Mouse (Mus musculus): ENCODE measurements around the gene Lims1. TPM values are rescaled to one million over a fixed set of nuclear protein-coding genes. Genes with fewer than 3 reads are reported as not detected.

Gene Lims1
- polyA plus RNA-seq, 1 experiment: 12.7 TPM

- Histone ChIP-seq H3K27ac (ENCODE audit: control insufficient read depth, insufficient read depth, low read depth, low read length) (no peak overlapping the region), H3K4me1 (ENCODE audit: control insufficient read depth, insufficient read depth, low read length) (no peaks in the 10 kb centered on the region), H3K36me3 (ENCODE audit: control insufficient read depth, insufficient read depth, low read length) (no peaks in the 10 kb centered on the region; the same call in 1 of the 2 replicates), H3K27me3 (ENCODE audit: control insufficient read depth, insufficient read depth, low read length) (no peaks in the 10 kb centered on the region), H3K4me3 (ENCODE audit: control insufficient read depth, low read depth, low read length) (no peak overlapping the region)
- TF ChIP-seq POLR2A (IDR thresholded peaks at IDR 0.05; ENCODE audit: control insufficient read depth, low read depth, low read length) (no peak), CTCF (IDR thresholded peaks at IDR 0.05; ENCODE audit: control insufficient read depth, insufficient read depth, insufficient replicate concordance, low read depth, low read length) (no peak)
Observed at GRCm38 (mm10) chr10:58404639-58405038, 81.4 kb downstream of the Lims1 start.

DNA sequence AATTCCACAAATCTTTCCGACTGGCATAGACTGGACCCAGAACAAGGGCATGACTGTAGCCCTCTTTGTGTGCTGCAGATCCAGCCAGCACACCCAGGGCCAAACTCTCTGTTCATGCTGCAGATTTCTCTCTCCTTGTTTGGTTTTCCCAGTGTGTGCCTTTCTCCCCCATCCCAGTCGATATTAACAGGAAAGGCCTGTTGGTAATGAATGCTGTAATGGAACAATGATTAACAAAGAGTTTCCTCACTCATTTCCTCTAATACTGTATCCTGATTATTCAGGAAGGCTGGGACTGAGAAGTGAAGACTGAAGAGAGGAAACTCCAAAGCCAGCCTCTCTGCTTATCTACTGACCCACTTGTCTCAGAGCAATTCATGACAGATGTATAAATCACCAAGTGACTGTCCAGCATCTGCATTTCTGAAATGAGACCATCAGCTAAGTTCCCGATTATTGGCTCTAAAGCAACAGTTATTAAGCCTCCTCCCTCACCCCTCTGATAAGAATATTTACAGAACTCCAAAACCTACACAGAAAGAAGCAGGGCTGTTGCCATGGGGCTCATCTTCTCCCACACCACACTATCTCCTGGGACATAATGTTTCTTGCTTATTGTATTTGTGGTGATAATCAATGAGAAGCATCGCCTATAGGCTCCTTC lies 82.2 kb downstream of the Lims1 start:
- H3K27ac ChIP-seq (ENCODE audit: control insufficient read depth, insufficient read depth, low read depth, low read length): no peak overlapping the region
- H3K4me3 ChIP-seq (ENCODE audit: control insufficient read depth, low read depth, low read length): no peak overlapping the region
- H3K4me1 ChIP-seq (ENCODE audit: control insufficient read depth, insufficient read depth, low read length): no peaks in the 10 kb centered on the region
- no peaks in the 10 kb centered on the region for H3K27me3 ChIP-seq (ENCODE audit: control insufficient read depth, insufficient read depth, low read length)
- no peak for TF ChIP-seq CTCF (IDR thresholded peaks at IDR 0.05; ENCODE audit: control insufficient read depth, insufficient read depth, insufficient replicate concordance, low read depth, low read length)
- H3K36me3 ChIP-seq (ENCODE audit: control insufficient read depth, insufficient read depth, low read length): no peaks in the 10 kb centered on the region; the same call in 1 of the 2 replicates

DNA sequence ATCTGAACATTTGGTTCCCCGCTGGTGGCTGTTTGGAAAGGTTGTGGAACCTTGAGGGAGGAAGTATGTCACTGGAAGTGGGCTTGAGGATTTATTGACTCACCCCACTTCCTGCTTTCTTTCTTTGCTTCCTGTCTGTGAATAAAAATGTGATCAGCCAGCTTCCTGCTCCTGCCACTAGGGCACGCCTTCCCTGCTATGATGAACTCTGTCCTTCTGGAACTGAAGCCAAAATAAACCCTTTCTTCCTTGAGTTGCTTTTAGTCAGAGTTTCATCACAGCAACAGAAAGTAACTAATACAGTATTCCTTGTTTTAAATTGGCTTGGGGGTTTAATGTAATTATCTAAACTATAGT lies 82.7 kb downstream of the Lims1 start:
- Histone ChIP-seq H3K27ac (ENCODE audit: control insufficient read depth, insufficient read depth, low read depth, low read length) (no peak overlapping the region), H3K36me3 (ENCODE audit: control insufficient read depth, insufficient read depth, low read length) (no peaks in the 10 kb centered on the region; the same call in 1 of the 2 replicates), H3K4me1 (ENCODE audit: control insufficient read depth, insufficient read depth, low read length) (no peaks in the 10 kb centered on the region), H3K4me3 (ENCODE audit: control insufficient read depth, low read depth, low read length) (no peak overlapping the region), H3K27me3 (ENCODE audit: control insufficient read depth, insufficient read depth, low read length) (no peaks in the 10 kb centered on the region)
- TF ChIP-seq CTCF (IDR thresholded peaks at IDR 0.05; ENCODE audit: control insufficient read depth, insufficient read depth, insufficient replicate concordance, low read depth, low read length): no peak
- no peak for TF ChIP-seq POLR2A (IDR thresholded peaks at IDR 0.05; ENCODE audit: control insufficient read depth, low read depth, low read length)

GRCm38 (mm10) chr10:58412331-58412730 lies 89.1 kb downstream of the Lims1 start:
- no peaks in the 10 kb centered on the region for H3K36me3 ChIP-seq (ENCODE audit: control insufficient read depth, insufficient read depth, low read length)
- no peak overlapping the region for H3K27ac ChIP-seq (ENCODE audit: control insufficient read depth, insufficient read depth, low read depth, low read length)
- TF ChIP-seq CTCF (IDR thresholded peaks at IDR 0.05; ENCODE audit: control insufficient read depth, insufficient read depth, insufficient replicate concordance, low read depth, low read length) (no peak), POLR2A (IDR thresholded peaks at IDR 0.05; ENCODE audit: control insufficient read depth, low read depth, low read length) (no peak)
- H3K4me3 ChIP-seq (ENCODE audit: control insufficient read depth, low read depth, low read length): no peak overlapping the region
- no peaks in the 10 kb centered on the region for H3K27me3 ChIP-seq (ENCODE audit: control insufficient read depth, insufficient read depth, low read length)
- H3K4me1 ChIP-seq (ENCODE audit: control insufficient read depth, insufficient read depth, low read length): no peaks in the 10 kb centered on the region

DNA sequence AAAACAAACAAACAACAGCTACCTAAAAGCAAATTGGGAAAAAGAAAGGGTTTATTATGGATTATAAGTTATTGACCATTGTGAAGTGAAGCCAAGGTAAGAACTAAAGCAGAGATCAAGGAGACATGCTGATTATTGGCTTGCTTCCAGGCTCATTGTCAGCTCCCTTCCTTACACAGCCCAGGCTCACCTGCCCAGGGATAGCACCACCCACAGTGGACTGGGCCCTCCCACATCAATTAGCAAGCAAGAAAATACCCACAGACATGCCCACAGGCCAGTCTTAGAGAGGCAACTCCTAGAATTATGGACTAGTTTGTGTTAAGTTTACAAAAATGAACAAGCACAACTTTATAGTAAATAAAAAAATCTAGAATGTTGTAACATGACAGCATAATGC lies 89.6 kb downstream of the Lims1 start:
- H3K36me3 ChIP-seq (ENCODE audit: control insufficient read depth, insufficient read depth, low read length): no peaks in the 10 kb centered on the region
- no peak for TF ChIP-seq CTCF (IDR thresholded peaks at IDR 0.05; ENCODE audit: control insufficient read depth, insufficient read depth, insufficient replicate concordance, low read depth, low read length)
- no peak for TF ChIP-seq POLR2A (IDR thresholded peaks at IDR 0.05; ENCODE audit: control insufficient read depth, low read depth, low read length)
- no peaks in the 10 kb centered on the region for H3K4me1 ChIP-seq (ENCODE audit: control insufficient read depth, insufficient read depth, low read length)
- no peak overlapping the region for H3K27ac ChIP-seq (ENCODE audit: control insufficient read depth, insufficient read depth, low read depth, low read length)
- H3K4me3 ChIP-seq (ENCODE audit: control insufficient read depth, low read depth, low read length): no peak overlapping the region
- H3K27me3 ChIP-seq (ENCODE audit: control insufficient read depth, insufficient read depth, low read length): no peaks in the 10 kb centered on the region

GRCm38 (mm10) chr10:58416702-58417101 lies 93.4 kb downstream of the Lims1 start:
- Histone ChIP-seq H3K27me3 (ENCODE audit: control insufficient read depth, insufficient read depth, low read length) (no peaks in the 10 kb centered on the region), H3K4me1 (ENCODE audit: control insufficient read depth, insufficient read depth, low read length) (no peaks in the 10 kb centered on the region), H3K27ac (ENCODE audit: control insufficient read depth, insufficient read depth, low read depth, low read length) (no peak overlapping the region), H3K4me3 (ENCODE audit: control insufficient read depth, low read depth, low read length) (no peak overlapping the region), H3K36me3 (ENCODE audit: control insufficient read depth, insufficient read depth, low read length) (no peaks in the 10 kb centered on the region)
- TF ChIP-seq CTCF (IDR thresholded peaks at IDR 0.05; ENCODE audit: control insufficient read depth, insufficient read depth, insufficient replicate concordance, low read depth, low read length): no peak
- TF ChIP-seq POLR2A (IDR thresholded peaks at IDR 0.05; ENCODE audit: control insufficient read depth, low read depth, low read length): no peak

DNA sequence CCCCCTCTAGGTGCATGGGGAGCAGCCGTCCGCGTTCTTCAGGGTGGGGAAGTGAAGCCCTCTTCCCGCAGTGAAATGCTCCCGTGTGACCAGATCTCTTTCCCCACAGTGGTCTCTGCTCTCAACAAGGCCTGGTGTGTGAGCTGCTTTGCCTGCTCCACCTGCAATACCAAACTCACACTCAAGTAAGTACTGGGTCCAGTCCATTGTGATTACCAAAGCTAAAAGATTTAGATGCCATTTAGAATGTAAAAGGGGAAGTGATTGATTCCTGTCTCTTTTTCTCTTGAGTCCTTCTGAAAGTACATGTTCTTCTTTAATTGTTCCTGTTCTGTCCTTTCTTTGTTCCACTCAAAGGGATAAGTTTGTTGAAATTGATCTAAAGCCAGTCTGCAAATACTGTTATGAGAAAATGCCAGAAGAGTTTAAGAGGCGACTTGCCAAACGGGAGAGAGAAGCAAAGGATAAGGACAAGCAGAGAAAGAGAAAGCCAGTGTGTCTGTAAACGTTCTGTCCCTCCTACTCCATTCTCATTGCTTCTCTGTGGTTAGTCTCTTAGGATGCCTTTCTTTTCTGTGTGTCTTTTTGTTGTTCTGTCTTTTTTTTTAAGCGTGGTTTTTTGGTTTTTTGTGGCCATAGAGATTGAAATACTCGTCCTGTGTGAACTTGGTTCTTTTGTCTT lies 95.2 kb downstream of the Lims1 start:
- Histone ChIP-seq H3K36me3 (ENCODE audit: control insufficient read depth, insufficient read depth, low read length) (no peaks in the 10 kb centered on the region), H3K27ac (ENCODE audit: control insufficient read depth, insufficient read depth, low read depth, low read length) (no peak overlapping the region)

More for the DNA sequence above, 95.2 kb downstream of the Lims1 start:
- no peaks in the 10 kb centered on the region for H3K4me1 ChIP-seq (ENCODE audit: control insufficient read depth, insufficient read depth, low read length)
- TF ChIP-seq POLR2A (IDR thresholded peaks at IDR 0.05; ENCODE audit: control insufficient read depth, low read depth, low read length) (no peak), CTCF (IDR thresholded peaks at IDR 0.05; ENCODE audit: control insufficient read depth, insufficient read depth, insufficient replicate concordance, low read depth, low read length) (no peak)
- H3K4me3 ChIP-seq (ENCODE audit: control insufficient read depth, low read depth, low read length): no peak overlapping the region
- H3K27me3 ChIP-seq (ENCODE audit: control insufficient read depth, insufficient read depth, low read length): no peaks in the 10 kb centered on the region
